Comparison of ENCODE assay signal across 47 mouse cellular contexts in the genomic region with DNA sequence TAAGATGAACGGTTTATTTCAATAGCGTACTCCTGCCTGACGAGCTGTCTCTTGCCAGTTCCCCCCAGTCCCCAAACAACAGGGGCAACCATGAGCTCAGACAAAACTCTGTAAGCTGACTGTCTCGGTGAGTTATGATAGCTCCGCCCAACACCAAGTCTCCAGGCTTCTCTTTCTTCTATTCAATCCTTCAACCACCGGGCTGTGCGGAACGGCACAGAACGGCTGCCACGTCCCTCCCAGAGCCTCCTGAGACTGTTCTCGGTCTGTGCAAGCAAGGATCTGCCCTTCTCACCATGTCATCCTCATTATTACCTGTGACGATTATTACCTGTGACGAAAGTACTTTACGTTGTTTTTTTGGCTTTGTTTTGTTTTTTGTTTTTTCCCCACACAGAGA. TPM values are rescaled to one million over a fixed set of nuclear protein-coding genes. Genes with fewer than 3 reads are reported as not detected.
"Had no signal": no experiment of that assay in that cellular context is flagged by ENCODE, and none has a peak within 500 bp of the region (broad histone marks: within the 10 kb centered on the region; RNA-seq: fewer than 3 reads in every experiment).

No protein-coding gene starts in this region.

- ATAC-seq: liver, embryonic 12.5 days; liver, postnatal 0 days; lung, postnatal 0 days; midbrain, embryonic 13.5 days; midbrain, embryonic 15.5 days; midbrain, embryonic 16.5 days had no signal

- H3K4me2 ChIP-seq: limb, embryonic 12.5 days; limb, embryonic 13.5 days; limb, embryonic 15.5 days; liver, embryonic 11.5 days; liver, embryonic 12.5 days; liver, embryonic 13.5 days; liver, embryonic 15.5 days; lung, embryonic 14.5 days; lung, embryonic 15.5 days; midbrain, embryonic 11.5 days; midbrain, embryonic 12.5 days; midbrain, embryonic 13.5 days; midbrain, embryonic 15.5 days had no signal

- H3K27ac ChIP-seq: left cerebral cortex, adult 2 months; limb, embryonic 10.5 days; limb, embryonic 12.5 days; limb, embryonic 13.5 days; limb, embryonic 15.5 days; liver, embryonic 12.5 days; liver, embryonic 13.5 days; liver, embryonic 14.5 days; liver, embryonic 15.5 days; lung, embryonic 15.5 days; macrophage; midbrain, embryonic 10.5 days; midbrain, embryonic 12.5 days; midbrain, embryonic 13.5 days; midbrain, embryonic 15.5 days had no signal

- DNase-seq: layer of hippocampus, postnatal 36 days; left cerebral cortex, postnatal 4 days; liver; liver, embryonic 13.5 days; liver, postnatal 0 days; lung, adult 18-20 months; lung, adult 2 months; lung, embryonic 14.5 days; lung, postnatal 10 days; lung, postnatal 14 days; lung, postnatal 36 days; lung, postnatal 4 days; midbrain, embryonic 14.5 days had no signal

- H3K9me3 ChIP-seq: limb, embryonic 10.5 days; limb, embryonic 13.5 days; limb, embryonic 15.5 days; liver, embryonic 13.5 days; liver, embryonic 15.5 days; lung, embryonic 15.5 days; midbrain, embryonic 10.5 days; midbrain, embryonic 13.5 days; midbrain, embryonic 15.5 days had no signal

- H3K36me3 ChIP-seq: limb, embryonic 10.5 days; limb, embryonic 12.5 days; limb, embryonic 13.5 days; limb, embryonic 15.5 days; liver, embryonic 12.5 days; liver, embryonic 13.5 days; liver, embryonic 15.5 days; lung, embryonic 15.5 days; midbrain, embryonic 10.5 days; midbrain, embryonic 12.5 days; midbrain, embryonic 13.5 days; midbrain, embryonic 15.5 days had no signal

- H3K4me3 ChIP-seq: left cerebral cortex, adult 2 months; limb, embryonic 10.5 days; limb, embryonic 12.5 days; limb, embryonic 13.5 days; limb, embryonic 15.5 days; liver, embryonic 12.5 days; liver, embryonic 13.5 days; liver, embryonic 15.5 days; lung, embryonic 15.5 days; megakaryocyte, embryonic 14.5 days; midbrain, embryonic 10.5 days; midbrain, embryonic 12.5 days; midbrain, embryonic 13.5 days; midbrain, embryonic 15.5 days had no signal

- H3K4me1 ChIP-seq: liver, embryonic 12.5 days; liver, embryonic 13.5 days; liver, embryonic 15.5 days had no signal

- H3K9ac ChIP-seq: limb, embryonic 12.5 days; limb, embryonic 13.5 days; limb, embryonic 15.5 days; liver, embryonic 12.5 days; liver, embryonic 13.5 days; liver, embryonic 14.5 days; liver, embryonic 15.5 days; liver, postnatal 0 days; lung, embryonic 14.5 days; lung, embryonic 15.5 days; midbrain, embryonic 12.5 days; midbrain, embryonic 13.5 days; midbrain, embryonic 15.5 days had no signal

RNA-seq across cellular contexts. Expression of a gene that starts 3.6 kb away (rescaled TPM):
- total RNA-seq: layer of hippocampus, postnatal 36 days; left cerebral cortex, adult 18-20 months; left cerebral cortex, adult 2 months; left cerebral cortex, adult 8-10 months; left cerebral cortex, postnatal 10 days; left cerebral cortex, postnatal 14 days; left cerebral cortex, postnatal 25 days; left cerebral cortex, postnatal 36 days; left cerebral cortex, postnatal 4 days; liver, adult 2 months; megakaryocyte progenitor cell, adult 5-6 weeks; megakaryocyte, adult 5-6 weeks; megakaryocyte-erythroid progenitor cell, adult 5-6 weeks; midbrain, postnatal 0 days; monocyte, adult 5-6 weeks had no signal
- polyA plus RNA-seq: limb, embryonic 10.5 days; limb, embryonic 11.5 days; limb, embryonic 12.5 days; limb, embryonic 13.5 days; liver, adult 2 months; liver, embryonic 11.5 days; liver, embryonic 12.5 days; liver, embryonic 13.5 days; liver, embryonic 14.5 days; liver, embryonic 15.5 days; liver, embryonic 16.5 days; liver, postnatal 0 days; lung, embryonic 14.5 days; lung, postnatal 0 days; macrophage; midbrain, embryonic 10.5 days; midbrain, embryonic 11.5 days; midbrain, embryonic 12.5 days; midbrain, embryonic 13.5 days; midbrain, embryonic 14.5 days; midbrain, embryonic 15.5 days; midbrain, embryonic 16.5 days; midbrain, postnatal 0 days had no signal

RNA-seq across cellular contexts. Expression of a gene that starts 18.9 kb away (rescaled TPM):
- total RNA-seq: liver, adult 2 months; megakaryocyte progenitor cell, adult 5-6 weeks; megakaryocyte, adult 5-6 weeks; megakaryocyte-erythroid progenitor cell, adult 5-6 weeks; monocyte, adult 5-6 weeks had no signal
- polyA plus RNA-seq: limb, embryonic 10.5 days; limb, embryonic 11.5 days; limb, embryonic 12.5 days; liver, adult 2 months; liver, embryonic 11.5 days; liver, embryonic 12.5 days; liver, embryonic 13.5 days; liver, embryonic 14.5 days; liver, postnatal 0 days; lung, embryonic 15.5 days; macrophage had no signal

RNA-seq across cellular contexts. Expression of a gene that starts 30.5 kb away (rescaled TPM):
- total RNA-seq: layer of hippocampus, postnatal 36 days; left cerebral cortex, adult 18-20 months; left cerebral cortex, adult 2 months; left cerebral cortex, adult 8-10 months; left cerebral cortex, postnatal 10 days; left cerebral cortex, postnatal 14 days; left cerebral cortex, postnatal 25 days; left cerebral cortex, postnatal 36 days; left cerebral cortex, postnatal 4 days; liver, adult 2 months; megakaryocyte progenitor cell, adult 5-6 weeks; megakaryocyte, adult 5-6 weeks; megakaryocyte-erythroid progenitor cell, adult 5-6 weeks; midbrain, postnatal 0 days; monocyte, adult 5-6 weeks had no signal
- polyA plus RNA-seq: limb, embryonic 10.5 days; limb, embryonic 11.5 days; limb, embryonic 12.5 days; limb, embryonic 13.5 days; limb, embryonic 14.5 days; limb, embryonic 15.5 days; liver, adult 2 months; liver, embryonic 12.5 days; liver, embryonic 13.5 days; liver, embryonic 14.5 days; liver, embryonic 15.5 days; liver, embryonic 16.5 days; liver, postnatal 0 days; macrophage; midbrain, embryonic 10.5 days; midbrain, embryonic 11.5 days; midbrain, embryonic 12.5 days; midbrain, embryonic 13.5 days; midbrain, embryonic 14.5 days; midbrain, embryonic 15.5 days; midbrain, embryonic 16.5 days; midbrain, postnatal 0 days had no signal

RNA-seq across cellular contexts. Expression of a gene that starts 37.8 kb away (rescaled TPM):
- total RNA-seq: liver, adult 2 months; megakaryocyte progenitor cell, adult 5-6 weeks; megakaryocyte, adult 5-6 weeks; megakaryocyte-erythroid progenitor cell, adult 5-6 weeks; midbrain, postnatal 0 days; monocyte, adult 5-6 weeks had no signal
- polyA plus RNA-seq: liver, adult 2 months; lung, postnatal 0 days; macrophage had no signal
